8 mouse cellular contexts compared by ENCODE assay signal in the genomic region with DNA sequence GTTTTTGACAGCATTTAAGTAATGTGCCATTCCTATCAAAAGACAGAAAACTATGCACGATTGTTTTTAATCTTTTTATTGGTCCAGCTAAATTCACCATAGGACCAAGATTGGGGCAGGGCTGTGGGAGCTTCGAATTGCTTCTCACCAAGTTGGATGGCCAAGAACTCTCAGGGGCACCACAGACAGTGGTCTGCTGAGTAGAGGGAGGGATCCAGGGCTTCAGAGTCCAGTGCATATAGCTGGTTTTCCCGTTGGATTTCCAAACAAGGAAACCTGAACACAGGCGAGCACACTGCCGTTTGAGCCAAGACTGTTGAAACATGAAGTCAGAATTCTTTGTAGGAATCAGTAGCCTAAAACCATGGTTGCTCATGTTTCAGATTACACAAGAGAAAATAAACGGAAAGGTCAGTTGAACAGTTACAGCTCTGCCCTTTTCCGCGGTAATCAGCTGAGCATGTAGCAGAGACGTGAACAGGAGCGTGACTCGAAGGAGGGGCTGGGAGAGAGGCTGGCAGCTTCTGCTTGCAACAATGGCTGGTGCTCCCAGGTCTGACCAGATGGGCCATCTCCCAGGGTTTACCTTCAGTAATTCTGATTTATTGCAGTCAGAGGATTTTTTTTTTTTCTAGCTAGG. TPM values are rescaled to one million over a fixed set of nuclear protein-coding genes. Genes with fewer than 3 reads are reported as not detected.
DNase-seq lines count a peak whose midpoint lies in the region; ATAC-seq lines count a peak whose summit lies in the region.

No protein-coding gene starts in this region.

- no peaks in the 10 kb centered on the region for H3K9me3 ChIP-seq in embryonic facial prominence, embryonic 12.5 days
- no peaks in the 10 kb centered on the region for H3K9me3 ChIP-seq in hindbrain, embryonic 16.5 days (ENCODE audit: control insufficient read depth, low read length)
- no peaks in the 10 kb centered on the region for H3K9me3 ChIP-seq in liver, embryonic 16.5 days (replicated peaks; ENCODE audit: control insufficient read depth, low read length)
- no peaks in the 10 kb centered on the region for H3K9me3 ChIP-seq in neural tube, embryonic 15.5 days (replicated peaks)

- no peak for DNase-seq in cerebellum, adult 11-12 months
- DNase-seq in ovary, adult 18-20 months (ENCODE audit: low spot score) = no peak
- no peak for DNase-seq in frontal cortex, adult 2 months (ENCODE audit: extremely low spot score in 1 of 2, low spot score in 1 of 2)

- no peak overlapping the region for H3K4me3 ChIP-seq in embryonic facial prominence, embryonic 12.5 days
- H3K4me3 ChIP-seq in hindbrain, embryonic 16.5 days (ENCODE audit: low read length) = no peak overlapping the region
- no peak overlapping the region for H3K4me3 ChIP-seq in liver, embryonic 16.5 days (ENCODE audit: low read depth, low read length)
- H3K4me3 ChIP-seq in neural tube, embryonic 15.5 days (replicated peaks) = no peak overlapping the region

- WGBS in embryonic facial prominence, embryonic 12.5 days = 25% methylated on average over 11 of the region's 11 CpGs
- 39% methylated on average over 11 of the region's 11 CpGs for WGBS in hindbrain, embryonic 16.5 days
- WGBS in liver, embryonic 16.5 days (ENCODE audit: insufficient replicate concordance) = 59% methylated on average over 11 of the region's 11 CpGs
- 50% methylated on average over 11 of the region's 11 CpGs for WGBS in neural tube, embryonic 15.5 days

- peaks cover 2% of the 10 kb centered on the region; the same call in 1 of the 2 replicates for H3K4me1 ChIP-seq in embryonic facial prominence, embryonic 12.5 days
- no peaks in the 10 kb centered on the region; the same call in 1 of the 2 replicates for H3K4me1 ChIP-seq in hindbrain, embryonic 16.5 days (ENCODE audit: control insufficient read depth, insufficient read depth, low read depth, low read length)
- H3K4me1 ChIP-seq in liver, embryonic 16.5 days (ENCODE audit: control insufficient read depth, low read depth, low read length) = no peaks in the 10 kb centered on the region
- H3K4me1 ChIP-seq in neural tube, embryonic 15.5 days = no peaks in the 10 kb centered on the region

- peak; percentile 74; the same call in 1 of the 2 replicates for ATAC-seq in cerebellum, adult (ENCODE audit: insufficient number of reproducible peaks, low FRiP score, low TSS enrichment)
- no peak for ATAC-seq in embryonic facial prominence, embryonic 12.5 days (ENCODE audit: insufficient number of reproducible peaks, insufficient read depth, low FRiP score, low TSS enrichment)
- ATAC-seq in hindbrain, embryonic 16.5 days = peak; percentile 89
- peak; percentile 82 for ATAC-seq in liver, embryonic 16.5 days (ENCODE audit: low read depth)
- ATAC-seq in neural tube, embryonic 15.5 days (ENCODE audit: low FRiP score) = peak; percentile 73; the same call in 1 of the 2 replicates

- no peaks in the 10 kb centered on the region for H3K36me3 ChIP-seq in embryonic facial prominence, embryonic 12.5 days
- no peaks in the 10 kb centered on the region for H3K36me3 ChIP-seq in hindbrain, embryonic 16.5 days (ENCODE audit: control insufficient read depth, insufficient read depth, low read length)
- H3K36me3 ChIP-seq in liver, embryonic 16.5 days (ENCODE audit: control insufficient read depth, insufficient read depth) = no peaks in the 10 kb centered on the region
- H3K36me3 ChIP-seq in neural tube, embryonic 15.5 days = no peaks in the 10 kb centered on the region

- no peak overlapping the region for H3K9ac ChIP-seq in embryonic facial prominence, embryonic 12.5 days
- peak overlapping the region; percentile 14; the same call in 1 of the 2 replicates for H3K9ac ChIP-seq in hindbrain, embryonic 16.5 days (ENCODE audit: low read depth, low read length)
- H3K9ac ChIP-seq in liver, embryonic 16.5 days (ENCODE audit: low read depth, low read length) = no peak overlapping the region
- H3K9ac ChIP-seq in neural tube, embryonic 15.5 days (replicated peaks) = no peak overlapping the region

- H3K27me3 ChIP-seq in embryonic facial prominence, embryonic 12.5 days = no peaks in the 10 kb centered on the region
- no peaks in the 10 kb centered on the region for H3K27me3 ChIP-seq in hindbrain, embryonic 16.5 days (replicated peaks; ENCODE audit: control insufficient read depth, insufficient read depth, low read length)
- no peaks in the 10 kb centered on the region for H3K27me3 ChIP-seq in liver, embryonic 16.5 days (ENCODE audit: control insufficient read depth, insufficient read depth, low read depth, low read length)
- H3K27me3 ChIP-seq in neural tube, embryonic 15.5 days (replicated peaks) = no peaks in the 10 kb centered on the region

- H3K4me2 ChIP-seq in embryonic facial prominence, embryonic 12.5 days (replicated peaks) = peak overlapping the region; percentile 9
- H3K4me2 ChIP-seq in hindbrain, embryonic 16.5 days (ENCODE audit: low read length) = peak overlapping the region; percentile 33; the same call in 1 of the 2 replicates
- no peak overlapping the region for H3K4me2 ChIP-seq in liver, embryonic 16.5 days (ENCODE audit: low read depth, low read length)
- peak overlapping the region; percentile 13; the same call in 1 of the 2 replicates for H3K4me2 ChIP-seq in neural tube, embryonic 15.5 days

- no peak overlapping the region for H3K27ac ChIP-seq in embryonic facial prominence, embryonic 12.5 days
- 0 out of 2 replicates have a peak overlapping the region, but pooled peaks have one; percentile 20 for H3K27ac ChIP-seq in hindbrain, embryonic 16.5 days (ENCODE audit: low read depth, low read length)
- peak overlapping the region; percentile 82 for H3K27ac ChIP-seq in liver, embryonic 16.5 days (ENCODE audit: low read length)
- H3K27ac ChIP-seq in neural tube, embryonic 15.5 days (replicated peaks) = no peak overlapping the region

RNA-seq across cellular contexts. Expression of a gene that starts 38.0 kb away (rescaled TPM):
- polyA plus RNA-seq in embryonic facial prominence, embryonic 12.5 days (2016; fragmentation: Nextera tagmentation; extraction: Ambion mirVana) = 16.5 and 17.6 TPM in 2 replicates
- polyA plus RNA-seq in hindbrain, embryonic 16.5 days (2015; fragmentation: Nextera tagmentation; extraction: Ambion mirVana) = 18.0 and 18.6 TPM in 2 replicates
- polyA plus RNA-seq in liver, embryonic 16.5 days (2015; fragmentation: Nextera tagmentation; extraction: Ambion mirVana) = 31.0 and 36.7 TPM in 2 replicates
- polyA plus RNA-seq in neural tube, embryonic 15.5 days (2015; fragmentation: Nextera tagmentation; extraction: Ambion mirVana) = 13.3 and 15.2 TPM in 2 replicates
- polyA plus RNA-seq in frontal cortex, adult 2 months (2012; rRNA removed) = 11.5 and 13.3 TPM in 2 replicates

Comparison
In these comparisons a context has a peak if more than half of its experiments do, and no peak if none do; other contexts are left out.
1. H3K27ac ChIP-seq: peak in hindbrain, embryonic 16.5 days (single experiment) and liver, embryonic 16.5 days (single experiment); none in embryonic facial prominence, embryonic 12.5 days (single experiment) and neural tube, embryonic 15.5 days (single experiment).